Mouse (Mus musculus) kidney, postnatal 14 days (tissue): ENCODE measurements around the gene Gpbp1l1.

ENCODE experiments used
- DNase-seq: peaks from one replicate; pipeline ENCODE4 v3.0.0; 2022; ENCODE audit warnings: mixed read lengths

Gene Gpbp1l1

GRCm38 (mm10) chr4:116557306-116558121 lies at the start of gene Gpbp1l1:
Gene Gpbp1l1 (plus strand): TSS chr4:116557658.
- DNase-seq = peak; percentile 99

DNA sequence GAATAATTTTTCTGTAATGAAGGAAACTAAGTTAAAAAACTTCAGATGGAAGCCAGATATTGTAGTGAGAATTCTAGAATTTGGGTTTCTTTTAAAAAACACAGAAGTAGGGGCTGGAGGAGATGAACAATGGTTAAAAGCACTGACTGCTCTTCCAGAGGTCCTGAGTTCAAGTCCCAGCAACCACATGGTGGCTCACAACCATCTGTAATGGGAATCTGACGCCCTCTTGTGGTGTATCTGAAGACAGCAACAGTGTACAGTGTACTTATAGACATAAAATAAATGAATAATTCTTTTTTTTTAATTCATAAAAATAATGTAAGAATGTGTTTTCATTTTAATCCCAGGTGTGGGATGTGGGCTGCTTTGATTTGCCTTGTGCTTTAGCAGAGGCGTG lies 26.3 kb upstream of the Gpbp1l1 start:
- DNase-seq = no peak

DNA sequence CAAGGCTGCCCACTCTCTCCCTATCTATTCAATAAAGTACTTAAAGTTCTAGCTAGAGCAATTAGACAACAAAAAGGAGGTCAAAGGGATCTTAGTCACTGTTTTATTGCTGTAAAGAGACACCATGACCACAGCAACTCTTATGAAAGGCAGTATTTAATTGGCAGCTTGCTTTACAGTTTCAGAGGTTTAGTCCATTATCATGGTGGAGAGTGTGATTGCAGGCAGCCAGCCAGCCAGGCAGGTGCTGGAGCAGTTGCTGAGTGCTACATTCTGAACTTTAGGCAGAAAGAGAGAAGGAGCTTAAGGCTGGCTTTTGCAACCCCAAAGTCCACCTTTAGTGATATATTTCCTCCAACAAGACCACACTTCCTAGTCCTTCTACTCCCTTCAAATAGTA lies 21.1 kb upstream of the Gpbp1l1 start:
- no peak for DNase-seq

DNA sequence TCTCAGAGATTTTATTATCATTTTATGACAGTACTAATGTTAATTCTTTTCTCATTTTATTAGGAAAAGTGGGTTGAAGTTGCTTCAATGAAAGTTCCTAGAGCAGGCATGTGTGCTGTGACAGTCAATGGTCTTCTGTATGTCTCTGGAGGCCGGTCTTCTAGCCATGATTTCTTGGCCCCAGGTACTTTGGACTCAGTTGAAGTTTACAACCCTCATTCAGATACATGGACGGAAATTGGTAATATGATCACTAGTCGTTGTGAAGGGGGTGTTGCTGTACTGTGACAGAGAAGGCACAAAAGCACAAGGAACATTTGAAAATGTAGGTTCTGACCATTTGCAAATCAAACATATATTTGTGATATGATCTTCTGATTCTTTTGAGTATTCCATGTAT lies 19.7 kb upstream of the Gpbp1l1 start:
- no peak for DNase-seq

DNA sequence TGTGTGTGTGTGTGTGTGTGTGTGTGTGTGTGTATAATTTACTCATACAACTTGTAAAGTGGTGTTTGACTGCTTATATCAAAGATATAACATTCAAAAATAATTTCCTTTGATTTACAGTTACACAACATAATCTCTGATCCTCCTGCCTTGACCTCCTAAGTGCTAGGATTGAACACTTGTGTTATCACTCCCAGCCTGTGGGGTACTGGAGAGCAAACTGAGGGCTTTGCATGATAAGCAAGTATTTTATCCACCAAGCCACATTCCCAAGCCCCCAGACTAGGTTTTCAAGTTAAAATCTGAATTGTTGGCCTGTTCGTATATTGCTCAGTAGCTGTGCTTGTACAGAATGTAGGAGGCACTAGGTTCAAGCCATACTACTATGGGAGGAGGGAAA lies 7.0 kb upstream of the Gpbp1l1 start:
- DNase-seq = no peak

- DNase-seq = no peak
These were observed 4.4 kb upstream of the Gpbp1l1 start for GRCm38 (mm10) chr4:116553035-116553434.

DNA sequence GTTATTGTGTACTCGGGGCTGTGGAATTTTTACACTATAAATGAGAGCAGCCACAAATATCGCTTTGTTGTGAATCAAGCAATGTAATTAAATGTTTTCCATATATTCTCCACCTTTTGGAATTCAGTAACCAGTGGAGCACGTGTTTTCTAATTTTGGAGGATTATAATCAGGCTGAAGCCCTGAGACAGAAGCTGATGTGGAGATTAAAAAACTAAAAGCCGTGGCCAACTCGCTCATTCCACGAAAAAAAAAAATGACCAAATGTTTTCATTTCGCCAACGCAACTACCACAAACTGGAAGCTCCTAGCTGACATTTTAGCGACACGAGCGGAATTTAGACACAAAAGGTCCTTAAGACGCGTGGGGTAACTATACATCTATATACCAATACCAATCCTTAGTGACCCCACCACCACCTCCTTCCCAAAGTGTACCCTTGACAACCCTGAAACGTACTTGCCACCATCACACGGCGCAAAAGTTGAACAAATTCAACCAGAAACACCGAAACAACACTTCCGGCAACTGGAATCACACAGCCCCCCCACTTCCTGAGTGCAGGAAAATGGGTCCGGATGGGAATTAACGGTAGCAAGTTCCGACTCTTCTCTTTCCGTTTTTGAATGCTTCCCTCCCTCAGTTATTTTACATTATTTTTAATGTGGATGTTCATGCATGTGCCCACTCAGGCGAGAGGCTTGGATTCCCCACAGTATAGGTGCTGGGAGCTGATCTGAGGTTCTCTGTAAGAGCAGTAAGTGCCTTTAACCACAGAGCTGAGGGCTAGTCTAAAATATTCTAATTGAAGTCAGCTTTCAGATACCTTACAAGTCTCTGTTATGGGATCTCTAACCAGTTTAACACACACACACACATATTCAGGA lies 1.8 kb upstream of the Gpbp1l1 start, which contains the start of gene Tmem69:
Tmem69 (minus strand) TSS at position 524 of the 888 bp plus-strand sequence.
- peak; percentile 84 for DNase-seq

DNA sequence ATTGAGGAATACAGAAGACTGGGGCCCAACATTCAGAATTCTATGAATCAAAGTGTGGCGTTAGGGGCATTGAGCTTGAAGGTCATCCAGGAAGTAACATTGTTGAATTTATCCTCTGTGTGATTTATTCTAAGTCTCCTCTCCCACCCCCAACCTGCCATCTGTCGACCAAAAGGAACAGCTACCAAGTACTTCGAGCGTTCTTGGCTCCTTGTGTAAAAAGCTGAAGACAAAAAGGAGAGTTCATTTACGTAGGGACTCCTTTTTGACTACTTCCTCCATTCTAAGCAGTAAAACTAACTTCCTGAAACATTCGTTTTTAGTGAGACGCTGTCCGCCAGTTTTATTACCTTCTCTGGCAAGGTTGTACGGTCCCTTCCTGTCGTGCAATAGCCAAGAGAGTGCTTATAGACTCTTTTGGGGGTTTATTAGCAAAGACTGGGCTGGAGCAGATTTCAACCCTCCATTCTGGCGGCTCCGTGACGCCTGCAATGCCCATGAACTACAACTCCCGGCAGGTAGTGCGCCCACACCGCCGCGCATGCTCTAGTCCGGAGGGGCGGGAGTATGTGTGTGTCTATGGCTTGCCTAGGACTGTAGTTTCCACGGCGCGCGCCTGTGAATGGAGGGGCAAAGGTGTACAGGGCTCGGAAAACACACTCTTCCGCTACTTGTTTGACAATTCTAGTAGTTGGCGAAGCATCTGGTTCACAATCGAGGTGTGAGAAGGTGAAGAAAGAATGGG lies 725 bp upstream of the Gpbp1l1 start:
- DNase-seq = peak; percentile 95

- DNase-seq = no peak
These were observed 859 bp downstream of the Gpbp1l1 start for GRCm38 (mm10) chr4:116558151-116558882.

- DNase-seq = no peak
These were observed 38.3 kb downstream of the Gpbp1l1 start for GRCm38 (mm10) chr4:116595793-116596192.

GRCm38 (mm10) chr4:116596379-116596778 lies 38.9 kb downstream of the Gpbp1l1 start, which contains the start of gene Ccdc17:
Gene Ccdc17 (plus strand): TSS chr4:116596654.
- DNase-seq = no peak

DNA sequence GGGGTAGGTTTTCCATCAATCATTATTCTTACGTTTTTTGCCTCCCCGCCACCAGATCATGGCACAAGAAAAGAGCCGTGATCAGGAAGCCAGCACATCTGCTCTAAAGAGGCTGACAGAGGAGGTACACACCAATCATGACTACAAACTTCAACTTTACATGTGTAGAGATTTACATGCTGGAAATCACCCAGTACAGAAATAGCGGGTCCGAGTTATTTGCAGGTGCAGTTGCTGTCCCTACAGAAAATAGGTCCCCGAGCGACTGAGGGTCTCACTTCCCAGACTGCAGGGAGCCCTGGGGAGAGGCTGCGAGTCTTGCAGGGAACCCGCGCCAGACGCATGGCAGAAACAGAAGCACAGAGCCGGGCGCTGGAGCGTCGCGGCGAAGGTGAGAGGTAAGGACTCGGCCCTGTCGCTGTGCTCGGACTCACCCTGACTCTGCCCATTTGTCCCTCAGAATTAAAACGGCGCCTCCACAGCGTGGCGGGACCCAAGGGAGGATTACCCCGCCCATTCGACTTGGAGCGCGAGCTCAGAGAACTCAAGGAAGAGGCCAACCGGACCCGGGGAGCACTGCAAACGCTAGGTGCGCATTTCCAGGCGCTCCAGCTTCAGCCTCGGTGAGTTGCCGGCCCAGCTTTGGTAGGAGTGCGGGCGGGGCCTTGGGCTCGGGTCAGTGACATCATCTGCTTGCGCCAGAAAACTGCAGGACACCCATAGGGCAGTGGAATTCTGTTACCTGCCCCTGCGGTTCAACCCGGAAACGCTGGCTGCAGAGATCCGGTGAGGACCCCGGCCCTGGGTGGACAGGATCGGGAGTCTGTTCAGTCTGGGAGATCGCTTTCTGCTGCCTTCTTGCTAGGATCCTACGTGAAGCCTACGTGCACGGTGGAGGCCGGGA lies 39.8 kb downstream of the Gpbp1l1 start:
- DNase-seq = peak; percentile 94

DNA sequence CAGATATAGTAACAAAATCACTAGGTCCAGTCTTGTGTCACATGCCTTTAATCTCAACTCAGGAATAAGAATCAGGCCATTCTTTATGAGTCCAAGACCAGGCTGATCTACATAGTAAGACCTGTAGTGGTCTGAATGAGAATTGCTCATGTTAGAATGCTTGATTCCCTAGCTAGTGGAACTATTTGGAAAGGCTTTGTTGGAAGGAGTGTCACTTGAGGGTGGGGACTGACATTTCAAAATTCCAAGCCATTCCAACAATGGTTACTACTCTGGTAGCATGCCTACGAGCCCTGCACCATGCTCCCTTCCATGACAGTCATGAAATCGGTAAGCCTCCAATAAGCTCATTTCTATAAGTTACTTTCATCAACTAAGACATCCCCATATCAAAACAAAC lies 55.2 kb downstream of the Gpbp1l1 start:
- no peak for DNase-seq

GRCm38 (mm10) chr4:116615237-116615636 lies 57.8 kb downstream of the Gpbp1l1 start:
- DNase-seq = no peak

DNA sequence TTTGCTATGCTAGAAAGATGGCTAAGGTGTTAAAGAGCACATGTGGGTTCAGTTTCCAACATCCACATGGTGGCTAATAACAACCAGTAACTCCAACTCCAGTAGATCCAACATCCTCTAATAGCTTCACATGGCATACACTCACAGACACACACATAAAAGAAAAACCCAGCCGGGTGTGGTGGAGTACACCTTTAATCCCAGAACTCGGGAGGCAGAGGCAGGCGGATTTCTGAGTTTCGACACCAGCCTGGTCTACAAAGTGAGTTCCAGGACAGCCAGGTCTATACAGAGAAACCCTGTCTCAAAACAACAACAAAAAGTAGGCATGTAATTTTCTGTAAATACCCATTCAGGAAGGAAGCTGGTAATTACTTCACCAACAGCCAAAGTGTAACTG lies 67.4 kb downstream of the Gpbp1l1 start:
- DNase-seq = no peak

DNA sequence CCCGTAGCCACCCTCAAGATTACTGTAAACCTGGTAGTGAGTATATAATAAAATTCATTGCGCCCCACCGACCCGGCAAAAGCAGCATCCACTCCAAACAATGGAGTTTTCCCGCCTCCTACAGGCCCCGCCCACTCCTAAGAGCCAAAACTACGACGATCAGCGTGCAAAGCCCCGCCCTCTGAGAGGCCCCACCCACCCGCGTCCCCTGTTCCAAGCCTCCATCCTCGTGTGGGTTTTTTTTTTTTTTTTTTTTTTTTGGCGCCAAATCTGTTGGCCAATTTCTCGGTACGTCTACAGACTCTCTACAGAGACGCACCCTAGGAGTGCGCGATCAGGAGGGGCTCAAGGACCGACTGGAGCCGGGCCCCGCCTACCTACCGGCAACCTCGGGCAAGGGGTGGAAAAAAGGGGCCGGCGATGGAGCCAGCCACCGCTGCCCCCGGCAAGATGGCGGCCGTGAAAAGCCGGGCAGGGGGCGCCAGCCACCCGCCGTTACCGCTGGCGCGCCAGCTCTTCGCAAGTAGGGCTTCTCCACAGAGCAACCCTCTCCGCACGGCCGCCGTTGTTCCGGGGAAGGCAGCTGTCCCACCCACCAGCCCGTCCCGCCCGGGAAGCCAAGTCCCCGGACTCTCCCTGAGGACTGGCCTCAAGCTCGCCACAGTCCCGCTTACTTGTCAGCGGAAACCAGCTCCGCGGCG lies 69.3 kb downstream of the Gpbp1l1 start:
- DNase-seq = peak; percentile 88

DNA sequence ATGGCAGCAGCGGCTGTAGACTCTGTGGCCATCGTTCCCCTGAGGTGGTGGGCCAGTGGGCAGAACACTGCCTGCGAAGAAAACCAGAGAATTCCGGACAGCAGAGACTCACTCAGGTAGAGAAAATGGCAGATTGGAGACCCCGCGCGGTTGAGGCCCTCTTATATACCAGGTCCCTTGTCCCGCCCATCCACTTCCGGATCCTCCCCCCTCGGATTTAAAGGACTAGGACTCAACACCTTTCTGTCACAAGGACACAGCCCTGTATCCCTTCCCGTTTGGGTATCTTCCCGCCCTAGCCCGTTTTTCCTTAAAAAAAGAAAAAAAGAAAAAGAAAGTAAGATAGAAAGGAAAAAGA lies 69.9 kb downstream of the Gpbp1l1 start:
- peak; percentile 93 for DNase-seq

DNA sequence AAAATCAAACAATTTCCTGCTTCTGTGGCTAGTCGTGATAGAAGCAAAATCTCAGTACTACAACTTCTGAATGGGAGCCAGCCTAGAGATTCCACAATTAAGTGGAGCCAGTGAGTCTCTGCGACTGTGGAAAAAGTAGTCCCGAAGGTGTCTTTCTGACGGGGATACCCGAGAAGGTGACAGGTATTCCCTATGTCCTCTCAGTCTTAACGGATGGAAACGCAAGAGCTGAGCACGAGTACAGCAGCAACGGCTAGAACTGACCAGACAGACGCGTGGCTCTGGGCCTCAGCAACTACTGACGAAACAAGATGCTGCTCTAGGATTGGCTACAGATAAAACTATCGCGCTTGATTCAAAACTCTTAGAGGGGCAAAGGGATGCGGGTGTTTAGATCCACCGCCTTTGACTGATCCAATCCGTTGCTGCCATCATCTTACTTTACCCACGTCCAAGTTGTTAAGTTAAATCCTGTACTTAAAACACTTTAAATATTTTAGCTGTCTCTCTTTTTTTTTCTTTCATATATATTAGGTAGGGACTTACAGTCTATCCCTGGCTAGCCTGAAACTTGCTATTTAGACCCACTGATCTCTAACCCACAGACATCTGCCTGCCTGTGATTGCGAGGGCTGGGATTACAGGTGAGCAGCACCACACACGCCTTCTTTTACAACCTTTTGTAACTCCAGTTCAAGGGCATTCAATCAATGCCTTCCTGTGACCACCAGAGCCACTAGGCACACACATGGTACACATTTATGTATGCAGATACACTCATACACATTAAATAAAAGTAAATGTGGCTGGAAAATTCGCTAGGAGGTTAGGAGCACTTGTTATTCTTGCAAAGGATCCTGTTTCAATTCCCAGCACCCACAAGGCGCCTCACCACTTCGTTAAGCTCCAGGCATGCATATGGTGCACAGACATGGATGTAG lies 70.5 kb downstream of the Gpbp1l1 start, which contains the start of gene Nasp:
Nasp (minus strand) TSS at position 220 of the 941 bp plus-strand sequence.
- DNase-seq = peak; percentile 90

GRCm38 (mm10) chr4:116635197-116635596 lies 77.7 kb downstream of the Gpbp1l1 start:
- DNase-seq = no peak
